Mouse (Mus musculus): ENCODE data around the gene Fam126a.

GRCm38 (mm10) chr5:24029946-24030578 lies 428 bp downstream of the Fam126a start:
- TF ChIP-seq CTCF (IDR thresholded peaks at IDR 0.05; ENCODE audit: extremely low read depth, insufficient read depth, insufficient read length, insufficient replicate concordance), result no peak
- no peak for TF ChIP-seq POLR2A (IDR thresholded peaks at IDR 0.05; ENCODE audit: low read depth, low read length)

Measured in spleen, adult 2 months (tissue).